Mouse (Mus musculus): ENCODE measurements at regions not wholly inside any gene's neighbourhood (a gene's known extent, or its start where the extent isn't known, plus 50 kb on each side); places are given as distances from the start of the nearest gene placed in this dataset.

DNA sequence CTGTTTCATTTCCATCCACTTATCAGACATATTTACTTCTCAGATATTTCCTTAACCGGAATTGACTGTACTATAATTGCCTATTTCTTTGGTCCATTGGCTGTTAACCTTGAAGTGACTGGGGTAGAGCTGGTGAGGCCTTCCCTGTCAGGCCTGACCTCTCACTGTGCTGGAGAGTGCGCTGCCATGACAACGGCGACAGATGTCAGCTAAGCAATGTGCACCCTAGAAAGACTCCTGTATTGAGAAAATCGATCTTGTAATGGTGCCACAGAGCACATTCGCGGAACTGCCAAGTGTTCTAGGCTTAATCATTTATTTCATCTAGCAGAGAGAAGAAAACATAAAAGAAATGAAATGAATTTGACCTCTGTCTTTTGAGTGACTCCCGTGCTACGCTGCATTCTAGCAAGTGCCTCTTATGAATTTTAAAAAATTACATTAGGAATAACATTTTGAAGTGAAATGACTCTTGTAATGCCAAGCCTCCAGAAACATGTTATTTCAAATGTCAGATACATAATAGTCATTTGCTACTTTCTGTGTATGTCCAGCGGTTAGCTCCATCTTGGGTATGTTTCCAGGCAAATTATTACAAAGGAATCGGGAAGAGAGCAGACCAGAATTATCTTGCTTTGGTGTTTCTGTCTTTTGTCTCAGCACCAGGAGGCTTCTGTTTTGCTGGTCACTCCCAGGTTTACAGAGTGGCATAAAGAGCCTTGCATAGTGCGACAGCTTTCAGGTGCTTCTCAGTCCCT, 133.4 kb downstream of the Snx10 start:
- Histone ChIP-seq H3K4me1 (ENCODE audit: control insufficient read depth in 1 of 2, insufficient read depth in 2 of 2) (peaks cover 0 to 7% of the 10 kb centered on the region in 2 experiments; a peak in 2 of 4 replicates), H3K4me3 (replicated peaks in 1 of 3; ENCODE audit: low read depth in 2 of 3, low read length in 2 of 3, poor library complexity in 1 of 3) (no peak overlapping the region), H3K79me2 (replicated peaks; ENCODE audit: control insufficient read depth, extremely low read depth, insufficient read depth, poor library complexity, severe bottlenecking) (no peaks in the 10 kb centered on the region), H3K9me3 (replicated peaks; ENCODE audit: low read length) (peaks cover 3% of the 10 kb centered on the region), H3K4me2 (ENCODE audit: insufficient read depth, low read depth, poor library complexity, severe bottlenecking) (no peak overlapping the region), H3K9ac (ENCODE audit: insufficient read depth, low read depth) (no peak overlapping the region), H3K36me3 (replicated peaks in 1 of 2; ENCODE audit: control insufficient read depth in 1 of 2, insufficient read depth in 1 of 2, low read length in 1 of 2) (no peaks in the 10 kb centered on the region), H3K27me3 (replicated peaks) (no peaks in the 10 kb centered on the region), H3K27ac (ENCODE audit: insufficient read depth, low read depth) (no peak overlapping the region)
- DNase-seq (ENCODE audit: extremely low read depth) = no peak
- TF ChIP-seq NELFE (IDR thresholded peaks at IDR 0.05; ENCODE audit: low read depth, low read length) = no peak
- TF ChIP-seq TCF12 (IDR thresholded peaks at IDR 0.05; ENCODE audit: low read depth, low read length) = no peak
- TF ChIP-seq POLR2A (IDR thresholded peaks at IDR 0.05; ENCODE audit: low read depth, low read length) = no peak
- no peak for TF ChIP-seq USF2 (conservative IDR thresholded peaks at IDR 0.05; ENCODE audit: low read depth, low read length)
- TF ChIP-seq ZC3H11A (IDR thresholded peaks at IDR 0.05; ENCODE audit: low read depth, low read length) = no peak
- no peak for TF ChIP-seq CHD2 (IDR thresholded peaks at IDR 0.05; ENCODE audit: low read length)
- no peak for TF ChIP-seq ZKSCAN1 (IDR thresholded peaks at IDR 0.05; ENCODE audit: borderline replicate concordance, low read depth, low read length)
- TF ChIP-seq CTCF (conservative IDR thresholded peaks at IDR 0.05 in 1 of 2, IDR thresholded peaks at IDR 0.05 in 1 of 2; ENCODE audit: low read depth in 2 of 2, low read length in 2 of 2) = no peak
- TF ChIP-seq RCOR1 (conservative IDR thresholded peaks at IDR 0.05; ENCODE audit: low read depth, low read length) = no peak
- no peak for TF ChIP-seq UBTF (IDR thresholded peaks at IDR 0.05; ENCODE audit: low read depth, low read length)
- in situ Hi-C loops (cut with MboI; ENCODE audit: low pct_ligation_motif_present, low pct_unique_long_range_greater_than_20kb, low sequenced_read_pairs) (no loop called here), dilution Hi-C loops (cut with MboI; ENCODE audit: extremely low pct_ligation_motif_present, extremely low pct_unique_long_range_greater_than_20kb, low sequenced_read_pairs) (no loop called here)

DNA sequence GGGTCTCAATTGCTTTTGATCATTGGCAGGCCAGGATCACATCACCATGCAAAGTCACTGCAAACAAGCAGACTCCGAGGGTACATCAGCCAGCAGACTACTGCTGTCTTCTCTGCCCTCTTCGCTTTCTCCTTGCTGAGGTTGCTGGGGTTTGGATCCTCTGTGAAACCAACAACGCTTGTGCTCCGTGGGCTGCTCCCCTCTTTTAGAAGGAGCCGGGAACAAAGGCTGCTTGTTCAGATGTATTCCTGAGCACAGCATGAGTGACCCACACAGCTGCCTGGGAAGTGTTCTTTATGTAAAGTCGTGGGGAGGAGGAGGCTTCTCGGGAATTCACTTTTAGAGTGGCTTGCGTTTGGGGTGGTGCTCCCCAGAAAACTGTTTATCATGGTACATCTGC, 134.7 kb downstream of the Snx10 start:
- H3K36me3 ChIP-seq (replicated peaks in 1 of 2; ENCODE audit: control insufficient read depth in 1 of 2, insufficient read depth in 1 of 2, low read length in 1 of 2) = no peaks in the 10 kb centered on the region
- TF ChIP-seq BHLHE40 (IDR thresholded peaks at IDR 0.05; ENCODE audit: low read depth, low read length) (no peak), TBP (conservative IDR thresholded peaks at IDR 0.05; ENCODE audit: low read depth, low read length) (no peak), ZMIZ1 (IDR thresholded peaks at IDR 0.05; ENCODE audit: low read depth, low read length) (no peak), GABPA (IDR thresholded peaks at IDR 0.05; ENCODE audit: insufficient replicate concordance, low read depth, low read length) (no peak), ELF1 (IDR thresholded peaks at IDR 0.05; ENCODE audit: low read depth, low read length) (no peak), USF1 (IDR thresholded peaks at IDR 0.05; ENCODE audit: low read depth, low read length) (no peak)
- H3K4me1 ChIP-seq (ENCODE audit: control insufficient read depth in 1 of 2, insufficient read depth in 2 of 2) = peaks cover 0 to 7% of the 10 kb centered on the region in 2 experiments; a peak in 2 of 4 replicates
- DNase-seq (ENCODE audit: extremely low read depth) = no peak
- H3K4me2 ChIP-seq (ENCODE audit: insufficient read depth, low read depth, poor library complexity, severe bottlenecking) = no peak overlapping the region
- H3K79me2 ChIP-seq (replicated peaks; ENCODE audit: control insufficient read depth, extremely low read depth, insufficient read depth, poor library complexity, severe bottlenecking) = no peaks in the 10 kb centered on the region
- no peak overlapping the region for H3K4me3 ChIP-seq (replicated peaks in 1 of 3; ENCODE audit: low read depth in 2 of 3, low read length in 2 of 3, poor library complexity in 1 of 3)
- peaks cover 6% of the 10 kb centered on the region for H3K9me3 ChIP-seq (replicated peaks; ENCODE audit: low read length)
- dilution Hi-C loops (cut with MboI; ENCODE audit: extremely low pct_ligation_motif_present, extremely low pct_unique_long_range_greater_than_20kb, low sequenced_read_pairs) = no loop called here
- no peak overlapping the region for H3K27ac ChIP-seq (ENCODE audit: insufficient read depth, low read depth)
- no peaks in the 10 kb centered on the region for H3K27me3 ChIP-seq (replicated peaks)
- in situ Hi-C loops (cut with MboI; ENCODE audit: low pct_ligation_motif_present, low pct_unique_long_range_greater_than_20kb, low sequenced_read_pairs) = no loop called here
- H3K9ac ChIP-seq (ENCODE audit: insufficient read depth, low read depth) = no peak overlapping the region
